Mouse (Mus musculus): ENCODE results near the gene Rom1.

- TF ChIP-seq MYOG (IDR thresholded peaks at IDR 0.05; ENCODE audit: control insufficient read depth, extremely low read depth, insufficient read length) = no peak
- TF ChIP-seq CTCF (IDR thresholded peaks at IDR 0.05; ENCODE audit: control insufficient read depth, insufficient read depth, insufficient read length) = no peak
- no peak for TF ChIP-seq CEBPB (IDR thresholded peaks at IDR 0.05; ENCODE audit: low read depth)
Observed at GRCm38 (mm10) chr19:8919000-8919399, 10.2 kb downstream of the Rom1 start.
